Mouse (Mus musculus): ENCODE measurements at regions not wholly inside any gene's neighbourhood (a gene's known extent, or its start where the extent isn't known, plus 50 kb on each side); places are given as distances from the start of the nearest gene placed in this dataset.

DNA sequence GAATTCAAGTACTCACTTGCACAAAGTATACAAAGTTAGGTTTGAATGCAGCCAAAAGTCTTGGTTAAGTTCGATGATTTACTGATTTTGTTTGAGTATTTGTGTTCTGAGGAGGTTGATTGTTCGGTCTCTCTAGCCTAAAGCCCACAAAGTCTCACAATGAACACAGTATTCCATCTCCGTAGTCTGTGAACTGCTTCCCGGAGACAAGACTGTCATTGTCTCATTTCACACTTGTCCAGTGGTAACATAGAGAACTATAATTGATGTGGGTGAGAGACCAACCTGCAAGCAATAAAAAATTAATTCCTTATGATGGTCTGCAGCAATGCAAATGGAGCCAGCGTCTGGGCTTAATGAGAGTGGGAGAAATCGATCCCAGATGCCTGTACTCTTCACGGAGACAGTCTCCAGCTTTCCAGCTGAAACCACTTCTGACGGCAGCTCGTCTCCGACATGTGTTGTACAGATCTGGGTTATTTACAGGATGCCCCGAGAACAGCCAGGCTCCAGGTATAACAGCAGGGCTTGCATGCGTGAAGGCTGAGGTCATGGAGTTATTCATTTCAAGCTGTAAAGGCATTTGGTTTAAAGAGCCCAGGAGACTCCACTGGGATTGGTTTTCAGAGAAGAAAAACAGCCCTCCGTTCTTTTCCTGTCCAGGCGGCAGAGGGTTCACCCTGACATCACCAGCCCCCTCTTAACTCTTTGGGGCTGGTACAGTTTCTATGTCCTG lies 75.2 kb downstream of the Asb13 start:
- no peak for DNase-seq (ENCODE audit: low spot score in 2 of 2)
